Comparison of ENCODE assay signal across 23 mouse cellular contexts in the genomic region with DNA sequence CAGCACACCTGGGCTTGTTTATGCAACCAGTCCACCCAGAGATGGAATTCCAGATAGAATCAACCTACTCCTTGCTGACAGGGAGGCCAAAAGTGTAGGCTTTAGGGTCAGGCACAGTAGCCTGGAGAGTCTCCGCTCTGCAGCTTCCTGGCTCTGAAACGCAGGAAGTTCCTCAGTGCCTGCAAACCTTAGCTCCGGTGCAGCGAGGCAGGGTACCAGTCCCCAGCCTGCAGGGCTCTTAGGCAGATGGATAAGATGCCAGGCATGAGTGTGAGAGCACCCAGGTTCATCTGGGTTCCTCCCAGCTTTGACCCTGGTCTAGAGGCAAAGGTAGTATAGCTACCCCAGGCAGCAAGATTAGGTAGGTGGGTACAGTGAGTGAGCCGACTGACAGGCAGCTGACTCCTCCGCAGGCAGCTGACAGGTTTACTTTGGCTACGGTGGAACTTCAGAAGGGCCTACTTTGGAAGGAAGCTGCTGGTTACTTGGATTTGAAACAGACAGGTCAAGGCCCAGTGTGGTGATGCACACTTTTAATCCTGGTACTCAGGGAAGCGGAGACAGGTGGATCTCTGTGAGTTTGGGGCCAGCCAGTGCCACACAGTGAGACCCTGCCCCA. TPM values are rescaled to one million over a fixed set of nuclear protein-coding genes. Genes with fewer than 3 reads are reported as not detected.
DNase-seq lines count a peak whose midpoint lies in the region; ATAC-seq and TF ChIP-seq lines count a peak whose summit lies in the region.
"Had no signal": no experiment of that assay in that cellular context is flagged by ENCODE, and none has a peak within 500 bp of the region (broad histone marks: within the 10 kb centered on the region; RNA-seq: fewer than 3 reads in every experiment).

No protein-coding gene starts in this region.

- no peak for DNase-seq in stomach, postnatal 0 days (ENCODE audit: low spot score)
- no peak for DNase-seq in lung, postnatal 4 days
- DNase-seq: adrenal gland, postnatal 10 days; cerebellum, postnatal 25 days; embryo, embryonic 11 days; kidney, postnatal 25 days; lung, adult 18-20 months; lung, postnatal 10 days; thymus, adult 2 months had no signal

- no peak overlapping the region for H3K27ac ChIP-seq in hindbrain, embryonic 15.5 days (replicated peaks)
- no peak overlapping the region for H3K27ac ChIP-seq in hindbrain, embryonic 12.5 days
- H3K27ac ChIP-seq in stomach, embryonic 16.5 days (ENCODE audit: low read length): no peak overlapping the region
- H3K27ac ChIP-seq in stomach, postnatal 0 days (replicated peaks): no peak overlapping the region
- 0 out of 2 replicates have a peak overlapping the region, but pooled peaks have one; percentile 50 for H3K27ac ChIP-seq in intestine, postnatal 0 days (ENCODE audit: low read depth, low read length)
- peak overlapping the region; percentile 70 for H3K27ac ChIP-seq in small intestine, adult 2 months (ENCODE audit: insufficient read depth, low read depth, low read length)
- H3K27ac ChIP-seq: embryonic facial prominence, embryonic 15.5 days; forebrain, embryonic 15.5 days; heart, embryonic 15.5 days; limb, embryonic 13.5 days; midbrain, embryonic 12.5 days; neural tube, embryonic 12.5 days; stomach, embryonic 15.5 days had no signal

- peaks cover 39% of the 10 kb centered on the region for H3K4me1 ChIP-seq in hindbrain, embryonic 15.5 days (replicated peaks)
- peaks cover 29% of the 10 kb centered on the region for H3K4me1 ChIP-seq in hindbrain, embryonic 12.5 days
- peaks cover 27% of the 10 kb centered on the region for H3K4me1 ChIP-seq in stomach, embryonic 16.5 days (ENCODE audit: control insufficient read depth, insufficient read depth, low read length)
- H3K4me1 ChIP-seq in stomach, postnatal 0 days (replicated peaks; ENCODE audit: control insufficient read depth, insufficient read depth): peaks cover 12% of the 10 kb centered on the region
- peaks cover 12% of the 10 kb centered on the region; the same call in 1 of the 2 replicates for H3K4me1 ChIP-seq in intestine, postnatal 0 days (replicated peaks; ENCODE audit: control insufficient read depth, insufficient read depth, low read length)
- H3K4me1 ChIP-seq in small intestine, adult 2 months (ENCODE audit: control insufficient read depth, insufficient read depth, insufficient read length, low read length): peaks cover 34% of the 10 kb centered on the region

- no peaks in the 10 kb centered on the region for H3K9me3 ChIP-seq in hindbrain, embryonic 15.5 days
- H3K9me3 ChIP-seq in hindbrain, embryonic 12.5 days (replicated peaks): no peaks in the 10 kb centered on the region
- no peaks in the 10 kb centered on the region for H3K9me3 ChIP-seq in stomach, embryonic 16.5 days (replicated peaks; ENCODE audit: control insufficient read depth, low read length)
- no peaks in the 10 kb centered on the region for H3K9me3 ChIP-seq in stomach, postnatal 0 days (ENCODE audit: control insufficient read depth, low read length)
- H3K9me3 ChIP-seq in intestine, postnatal 0 days (ENCODE audit: control insufficient read depth): no peaks in the 10 kb centered on the region
- H3K9me3 ChIP-seq: embryonic facial prominence, embryonic 15.5 days; forebrain, embryonic 15.5 days; heart, embryonic 15.5 days; limb, embryonic 13.5 days; midbrain, embryonic 12.5 days; neural tube, embryonic 12.5 days; stomach, embryonic 15.5 days had no signal

- 87% methylated on average over 8 of the region's 8 CpGs for WGBS in hindbrain, embryonic 15.5 days
- WGBS in hindbrain, embryonic 12.5 days: 83% methylated on average over 8 of the region's 8 CpGs
- 68% methylated on average over 8 of the region's 8 CpGs for WGBS in stomach, embryonic 16.5 days
- WGBS in stomach, postnatal 0 days: 75% methylated on average over 8 of the region's 8 CpGs
- 68% methylated on average over 8 of the region's 8 CpGs for WGBS in intestine, postnatal 0 days
- 71% methylated on average over 8 of the region's 8 CpGs for WGBS in small intestine, adult 2 months

- H3K4me3 ChIP-seq in hindbrain, embryonic 15.5 days: no peak overlapping the region
- no peak overlapping the region for H3K4me3 ChIP-seq in hindbrain, embryonic 12.5 days
- no peak overlapping the region for H3K4me3 ChIP-seq in stomach, embryonic 16.5 days (replicated peaks; ENCODE audit: low read length)
- H3K4me3 ChIP-seq in stomach, postnatal 0 days (ENCODE audit: low read depth, low read length): no peak overlapping the region
- no peak overlapping the region for H3K4me3 ChIP-seq in intestine, postnatal 0 days (ENCODE audit: low read depth, low read length)
- peak overlapping the region; percentile 56 for H3K4me3 ChIP-seq in small intestine, adult 2 months (ENCODE audit: low read depth, low read length)
- H3K4me3 ChIP-seq: embryonic facial prominence, embryonic 15.5 days; forebrain, embryonic 15.5 days; heart, embryonic 15.5 days; limb, embryonic 13.5 days; midbrain, embryonic 12.5 days; neural tube, embryonic 12.5 days; stomach, embryonic 15.5 days had no signal

- H3K4me2 ChIP-seq in hindbrain, embryonic 15.5 days: peak overlapping the region; percentile 6; the same call in 1 of the 2 replicates
- H3K4me2 ChIP-seq in hindbrain, embryonic 12.5 days (replicated peaks): no peak overlapping the region
- H3K4me2 ChIP-seq in stomach, embryonic 16.5 days (ENCODE audit: low read depth, low read length): peak overlapping the region; percentile 5; the same call in 1 of the 2 replicates
- no peak overlapping the region for H3K4me2 ChIP-seq in stomach, postnatal 0 days (replicated peaks; ENCODE audit: low read depth)
- H3K4me2 ChIP-seq in intestine, postnatal 0 days (replicated peaks; ENCODE audit: low read depth): peak overlapping the region; percentile 48
- H3K4me2 ChIP-seq: embryonic facial prominence, embryonic 15.5 days; forebrain, embryonic 15.5 days; heart, embryonic 15.5 days; limb, embryonic 13.5 days; midbrain, embryonic 12.5 days; neural tube, embryonic 12.5 days; stomach, embryonic 15.5 days had no signal

- no peak for TF ChIP-seq POLR2A in small intestine, adult 2 months (IDR thresholded peaks at IDR 0.05; ENCODE audit: low read depth, low read length)

- no peaks in the 10 kb centered on the region for H3K36me3 ChIP-seq in hindbrain, embryonic 15.5 days
- no peaks in the 10 kb centered on the region for H3K36me3 ChIP-seq in hindbrain, embryonic 12.5 days
- no peaks in the 10 kb centered on the region for H3K36me3 ChIP-seq in stomach, embryonic 16.5 days (ENCODE audit: control insufficient read depth, insufficient read depth, low read length)
- H3K36me3 ChIP-seq in stomach, postnatal 0 days (ENCODE audit: control insufficient read depth, insufficient read depth, low read length): no peaks in the 10 kb centered on the region
- peaks cover 10% of the 10 kb centered on the region; the same call in 1 of the 2 replicates for H3K36me3 ChIP-seq in intestine, postnatal 0 days (ENCODE audit: control insufficient read depth, insufficient read depth)
- H3K36me3 ChIP-seq in small intestine, adult 2 months (ENCODE audit: control insufficient read depth, insufficient read depth, low read length): peaks cover 54% of the 10 kb centered on the region
- H3K36me3 ChIP-seq: embryonic facial prominence, embryonic 15.5 days; forebrain, embryonic 15.5 days; heart, embryonic 15.5 days; limb, embryonic 13.5 days; midbrain, embryonic 12.5 days; neural tube, embryonic 12.5 days; stomach, embryonic 15.5 days had no signal

- TF ChIP-seq EP300 in stomach, postnatal 0 days (optimal IDR thresholded peaks at IDR 0.05): no peak

- no peak overlapping the region for H3K9ac ChIP-seq in hindbrain, embryonic 15.5 days
- no peak overlapping the region for H3K9ac ChIP-seq in hindbrain, embryonic 12.5 days
- H3K9ac ChIP-seq in stomach, embryonic 16.5 days (ENCODE audit: low read length): no peak overlapping the region
- no peak overlapping the region for H3K9ac ChIP-seq in stomach, postnatal 0 days (ENCODE audit: low read length)
- peak overlapping the region; percentile 18; the same call in 1 of the 2 replicates for H3K9ac ChIP-seq in intestine, postnatal 0 days (ENCODE audit: low read depth, low read length)
- H3K9ac ChIP-seq: embryonic facial prominence, embryonic 15.5 days; forebrain, embryonic 15.5 days; heart, embryonic 15.5 days; limb, embryonic 13.5 days; midbrain, embryonic 12.5 days; neural tube, embryonic 12.5 days; stomach, embryonic 15.5 days had no signal

- no peak for ATAC-seq in hindbrain, embryonic 15.5 days (ENCODE audit: low FRiP score, low read depth)
- ATAC-seq in hindbrain, embryonic 12.5 days (ENCODE audit: low FRiP score): no peak
- ATAC-seq in stomach, embryonic 16.5 days (ENCODE audit: insufficient read depth, low FRiP score): no peak
- ATAC-seq in stomach, postnatal 0 days (ENCODE audit: low FRiP score, low TSS enrichment): no peak
- no peak for ATAC-seq in intestine, postnatal 0 days
- ATAC-seq: forebrain, embryonic 15.5 days; inflammation-experienced regulatory T-cells, adult 6 months had no signal

- peaks cover 18% of the 10 kb centered on the region for H3K27me3 ChIP-seq in hindbrain, embryonic 15.5 days
- peaks cover 49% of the 10 kb centered on the region for H3K27me3 ChIP-seq in hindbrain, embryonic 12.5 days
- H3K27me3 ChIP-seq in stomach, embryonic 16.5 days (ENCODE audit: control insufficient read depth, insufficient read depth, low read length): no peaks in the 10 kb centered on the region
- H3K27me3 ChIP-seq in stomach, postnatal 0 days (ENCODE audit: control insufficient read depth, insufficient read depth, low read length): no peaks in the 10 kb centered on the region
- no peaks in the 10 kb centered on the region for H3K27me3 ChIP-seq in intestine, postnatal 0 days (replicated peaks; ENCODE audit: control insufficient read depth, insufficient read depth, low read length)
- no peaks in the 10 kb centered on the region for H3K27me3 ChIP-seq in small intestine, adult 2 months (ENCODE audit: control insufficient read depth, insufficient read depth, low read length)
- H3K27me3 ChIP-seq: stomach, embryonic 15.5 days had no signal

- TF ChIP-seq CTCF in stomach, postnatal 0 days (IDR thresholded peaks at IDR 0.05; ENCODE audit: low read depth): no peak
- no peak for TF ChIP-seq CTCF in intestine, postnatal 0 days (IDR thresholded peaks at IDR 0.05; ENCODE audit: low read depth)
- no peak for TF ChIP-seq CTCF in small intestine, adult 2 months (IDR thresholded peaks at IDR 0.05; ENCODE audit: extremely low read depth, insufficient read length, insufficient replicate concordance, low read depth, low read length)

RNA-seq across cellular contexts. Expression of gene Slc9a3r1, which starts 4.6 kb away (rescaled TPM):
- polyA plus RNA-seq in hindbrain, embryonic 15.5 days (2015; fragmentation: Nextera tagmentation; extraction: Ambion mirVana): 68.7 and 70.2 TPM in 2 replicates
- 35.7 and 42.3 TPM in 2 replicates for polyA plus RNA-seq in hindbrain, embryonic 12.5 days (2016; fragmentation: Nextera tagmentation; extraction: Ambion mirVana)
- polyA plus RNA-seq in stomach, embryonic 16.5 days (2015; fragmentation: Nextera tagmentation; extraction: Ambion mirVana): 136 and 138 TPM in 2 replicates
- 104 and 109 TPM in 2 replicates for polyA plus RNA-seq in stomach, postnatal 0 days (2015; fragmentation: Nextera tagmentation; extraction: Ambion mirVana)
- 679 and 754 TPM in 2 replicates for polyA plus RNA-seq in intestine, postnatal 0 days (2015; fragmentation: Nextera tagmentation; extraction: Ambion mirVana)
- 314 and 949 TPM in 2 replicates for polyA plus RNA-seq in small intestine, adult 2 months (2012; rRNA removed)

RNA-seq across cellular contexts. Expression of gene Tmem104, which starts 19.5 kb away (rescaled TPM):
- 15.1 and 17.5 TPM in 2 replicates for polyA plus RNA-seq in hindbrain, embryonic 15.5 days (2015; fragmentation: Nextera tagmentation; extraction: Ambion mirVana)
- polyA plus RNA-seq in hindbrain, embryonic 12.5 days (2016; fragmentation: Nextera tagmentation; extraction: Ambion mirVana): 9.0 and 10.4 TPM in 2 replicates
- polyA plus RNA-seq in stomach, embryonic 16.5 days (2015; fragmentation: Nextera tagmentation; extraction: Ambion mirVana): 8.3 and 9.7 TPM in 2 replicates
- polyA plus RNA-seq in stomach, postnatal 0 days (2015; fragmentation: Nextera tagmentation; extraction: Ambion mirVana): 6.3 and 8.2 TPM in 2 replicates
- 19.2 and 20.1 TPM in 2 replicates for polyA plus RNA-seq in intestine, postnatal 0 days (2015; fragmentation: Nextera tagmentation; extraction: Ambion mirVana)
- 10.0 and 21.0 TPM in 2 replicates for polyA plus RNA-seq in small intestine, adult 2 months (2012; rRNA removed)

RNA-seq across cellular contexts. Expression of gene Nat9, which starts 19.9 kb away (rescaled TPM):
- 19.1 and 20.4 TPM in 2 replicates for polyA plus RNA-seq in hindbrain, embryonic 15.5 days (2015; fragmentation: Nextera tagmentation; extraction: Ambion mirVana)
- 19.1 and 21.1 TPM in 2 replicates for polyA plus RNA-seq in hindbrain, embryonic 12.5 days (2016; fragmentation: Nextera tagmentation; extraction: Ambion mirVana)
- polyA plus RNA-seq in stomach, embryonic 16.5 days (2015; fragmentation: Nextera tagmentation; extraction: Ambion mirVana): 21.8 and 23.4 TPM in 2 replicates
- 17.7 and 18.1 TPM in 2 replicates for polyA plus RNA-seq in stomach, postnatal 0 days (2015; fragmentation: Nextera tagmentation; extraction: Ambion mirVana)
- 35.0 and 35.7 TPM in 2 replicates for polyA plus RNA-seq in intestine, postnatal 0 days (2015; fragmentation: Nextera tagmentation; extraction: Ambion mirVana)
- 22.7 and 35.6 TPM in 2 replicates for polyA plus RNA-seq in small intestine, adult 2 months (2012; rRNA removed)

RNA-seq across cellular contexts. Expression of gene Cd300lf, which starts 33.9 kb away (rescaled TPM):
- 0.17 and 0.34 TPM in 2 replicates for polyA plus RNA-seq in hindbrain, embryonic 15.5 days (2015; fragmentation: Nextera tagmentation; extraction: Ambion mirVana)
- 0.27 TPM in 1 of 2 replicates, not detected in the other for polyA plus RNA-seq in hindbrain, embryonic 12.5 days (2016; fragmentation: Nextera tagmentation; extraction: Ambion mirVana)
- 2.0 and 3.4 TPM in 2 replicates for polyA plus RNA-seq in stomach, embryonic 16.5 days (2015; fragmentation: Nextera tagmentation; extraction: Ambion mirVana)
- 0.36 and 0.47 TPM in 2 replicates for polyA plus RNA-seq in stomach, postnatal 0 days (2015; fragmentation: Nextera tagmentation; extraction: Ambion mirVana)
- 1.1 and 1.3 TPM in 2 replicates for polyA plus RNA-seq in intestine, postnatal 0 days (2015; fragmentation: Nextera tagmentation; extraction: Ambion mirVana)
- polyA plus RNA-seq in small intestine, adult 2 months (2012; rRNA removed): 3.9 and 6.9 TPM in 2 replicates
- polyA plus RNA-seq: C2C12; forebrain, embryonic 15.5 days; neural tube, embryonic 12.5 days had no signal

Comparison
In these comparisons a context has a peak if more than half of its experiments do, and no peak if none do; other contexts are left out.
1. H3K4me2 ChIP-seq: peak in hindbrain, embryonic 15.5 days (single experiment), stomach, embryonic 16.5 days (single experiment) and intestine, postnatal 0 days (single experiment); none in hindbrain, embryonic 12.5 days (single experiment) and stomach, postnatal 0 days (single experiment).
2. H3K27ac ChIP-seq: peak in intestine, postnatal 0 days (single experiment) and small intestine, adult 2 months (single experiment); none in hindbrain, embryonic 15.5 days (single experiment), hindbrain, embryonic 12.5 days (single experiment), stomach, embryonic 16.5 days (single experiment) and stomach, postnatal 0 days (single experiment).